Mouse (Mus musculus): ENCODE results near the gene Smarca4. TPM values are rescaled to one million over a fixed set of nuclear protein-coding genes. Genes with fewer than 3 reads are reported as not detected.

Gene Smarca4
- 76.0 and 78.5 TPM in 2 replicates for polyA plus RNA-seq (2016; fragmentation: Nextera tagmentation; extraction: Ambion mirVana)

GRCm38 (mm10) chr9:21615617-21616231 lies at the start of gene Smarca4:
Smarca4 (plus strand) TSS chr9:21616169.
- H3K27ac ChIP-seq (ENCODE audit: poor library complexity, severe bottlenecking), result peak within 1 kb of the TSS; percentile 96
- peak within 1 kb of the TSS; percentile 77 for H3K4me2 ChIP-seq
- peak within 1 kb of the TSS; percentile 91 for H3K9ac ChIP-seq
- H3K36me3 ChIP-seq, result peaks cover 10% of the 10 kb centered on the region; the same call in 1 of the 2 replicates
- ATAC-seq (ENCODE audit: insufficient number of reproducible peaks, low FRiP score), result peak; percentile 96
- 1% methylated on average over 43 of the region's 45 CpGs for WGBS
- H3K4me1 ChIP-seq (replicated peaks), result peaks cover 26% of the 10 kb centered on the region
- H3K4me3 ChIP-seq, result peak within 1 kb of the TSS; percentile 73
- H3K9me3 ChIP-seq (replicated peaks), result no peaks in the 10 kb centered on the region
- H3K27me3 ChIP-seq (replicated peaks), result no peaks in the 10 kb centered on the region

DNA sequence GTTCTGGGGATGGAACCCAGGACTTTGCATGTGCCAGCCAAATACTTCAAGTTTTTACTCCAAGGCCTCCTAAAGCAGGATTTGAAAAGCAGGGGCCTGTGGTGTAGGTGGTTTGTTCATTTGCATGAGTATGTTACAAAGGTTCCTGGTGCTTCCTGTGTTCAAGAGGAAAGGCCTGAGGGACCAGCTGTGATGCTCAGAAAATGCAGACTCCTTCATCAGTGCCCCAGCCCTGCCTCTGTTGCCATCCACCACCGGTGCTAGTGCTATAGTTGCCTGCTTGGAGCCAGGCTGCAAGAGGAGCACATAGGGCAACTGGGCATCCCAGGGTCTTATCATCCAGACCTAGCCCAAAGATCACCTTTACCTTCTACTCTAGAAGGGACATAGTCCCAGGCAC lies 49.4 kb upstream of the Smarca4 start:
- ATAC-seq (ENCODE audit: insufficient number of reproducible peaks, low FRiP score), result no peak
- H3K27me3 ChIP-seq (replicated peaks), result no peaks in the 10 kb centered on the region
- peaks cover 32% of the 10 kb centered on the region for H3K36me3 ChIP-seq
- WGBS, result 63% methylated on average over 1 of the region's 1 CpGs
- H3K4me3 ChIP-seq, result no peak overlapping the region
- no peak overlapping the region for H3K4me2 ChIP-seq
- no peak overlapping the region for H3K27ac ChIP-seq (ENCODE audit: poor library complexity, severe bottlenecking)
- no peak overlapping the region for H3K9ac ChIP-seq
- H3K4me1 ChIP-seq (replicated peaks), result peaks cover 32% of the 10 kb centered on the region
- no peaks in the 10 kb centered on the region for H3K9me3 ChIP-seq (replicated peaks)

GRCm38 (mm10) chr9:21567051-21567450 lies 48.9 kb upstream of the Smarca4 start:
- no peak for ATAC-seq (ENCODE audit: insufficient number of reproducible peaks, low FRiP score)
- H3K9me3 ChIP-seq (replicated peaks), result no peaks in the 10 kb centered on the region
- H3K4me2 ChIP-seq, result no peak overlapping the region
- H3K4me3 ChIP-seq, result no peak overlapping the region
- WGBS, result 72% methylated on average over 2 of the region's 2 CpGs
- H3K27ac ChIP-seq (ENCODE audit: poor library complexity, severe bottlenecking), result no peak overlapping the region
- H3K27me3 ChIP-seq (replicated peaks), result no peaks in the 10 kb centered on the region
- peaks cover 32% of the 10 kb centered on the region for H3K4me1 ChIP-seq (replicated peaks)
- H3K36me3 ChIP-seq, result peaks cover 35% of the 10 kb centered on the region
- no peak overlapping the region for H3K9ac ChIP-seq

DNA sequence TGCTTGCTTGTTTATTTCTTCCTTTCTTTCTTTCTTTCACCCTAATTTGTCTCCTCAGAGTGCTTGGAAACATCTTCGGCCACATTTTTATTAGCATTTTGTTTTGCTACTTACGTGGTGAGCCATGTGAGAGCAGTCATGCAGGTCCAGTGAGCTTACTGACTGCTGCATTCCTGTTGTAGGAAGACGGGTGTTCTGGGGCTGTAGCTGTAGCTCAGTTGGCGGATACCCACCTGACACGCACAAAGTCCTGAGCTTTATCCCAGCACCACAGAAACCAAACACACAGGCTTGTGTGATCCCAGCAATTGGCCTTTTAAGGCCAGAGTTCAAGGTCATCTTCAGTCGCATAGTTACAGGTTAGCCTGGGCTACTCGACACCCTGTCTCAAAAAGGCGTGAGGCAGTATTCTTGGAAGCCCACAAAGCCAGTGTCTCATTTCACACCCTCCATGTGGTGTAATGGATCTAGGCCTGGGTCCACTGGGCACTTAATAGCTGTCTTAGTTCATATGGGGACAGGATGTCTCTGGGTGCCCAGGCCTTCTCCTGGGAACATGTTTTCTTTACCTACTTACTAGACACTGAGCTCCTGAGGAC lies 47.2 kb upstream of the Smarca4 start:
- 90% methylated on average over 8 of the region's 8 CpGs for WGBS
- Histone ChIP-seq H3K36me3 (peaks cover 50% of the 10 kb centered on the region), H3K9ac (no peak overlapping the region), H3K27me3 (replicated peaks) (no peaks in the 10 kb centered on the region), H3K27ac (ENCODE audit: poor library complexity, severe bottlenecking) (no peak overlapping the region), H3K4me2 (no peak overlapping the region), H3K4me3 (no peak overlapping the region), H3K9me3 (replicated peaks) (no peaks in the 10 kb centered on the region), H3K4me1 (replicated peaks) (peaks cover 29% of the 10 kb centered on the region)
- ATAC-seq (ENCODE audit: insufficient number of reproducible peaks, low FRiP score), result no peak

- Histone ChIP-seq H3K36me3 (peaks cover 89% of the 10 kb centered on the region), H3K9ac (no peak overlapping the region), H3K9me3 (replicated peaks) (no peaks in the 10 kb centered on the region), H3K27me3 (replicated peaks) (no peaks in the 10 kb centered on the region), H3K27ac (ENCODE audit: poor library complexity, severe bottlenecking) (no peak overlapping the region), H3K4me3 (no peak overlapping the region), H3K4me1 (replicated peaks) (no peaks in the 10 kb centered on the region), H3K4me2 (no peak overlapping the region)
- WGBS, result 94% methylated on average over 8 of the region's 8 CpGs
- no peak for ATAC-seq (ENCODE audit: insufficient number of reproducible peaks, low FRiP score)
Measured at GRCm38 (mm10) chr9:21574012-21574801, 41.8 kb upstream of the Smarca4 start.

- Histone ChIP-seq H3K27ac (ENCODE audit: poor library complexity, severe bottlenecking) (no peak overlapping the region), H3K4me3 (no peak overlapping the region), H3K9ac (no peak overlapping the region), H3K36me3 (peaks cover 89% of the 10 kb centered on the region), H3K9me3 (replicated peaks) (no peaks in the 10 kb centered on the region), H3K27me3 (replicated peaks) (no peaks in the 10 kb centered on the region), H3K4me2 (no peak overlapping the region), H3K4me1 (replicated peaks) (no peaks in the 10 kb centered on the region)
- no peak for ATAC-seq (ENCODE audit: insufficient number of reproducible peaks, low FRiP score)
- 96% methylated on average over 10 of the region's 10 CpGs for WGBS
Measured at GRCm38 (mm10) chr9:21575253-21575652, 40.7 kb upstream of the Smarca4 start.

- no peaks in the 10 kb centered on the region for H3K4me1 ChIP-seq (replicated peaks)
Measured at GRCm38 (mm10) chr9:21576286-21576685, 39.7 kb upstream of the Smarca4 start.

DNA sequence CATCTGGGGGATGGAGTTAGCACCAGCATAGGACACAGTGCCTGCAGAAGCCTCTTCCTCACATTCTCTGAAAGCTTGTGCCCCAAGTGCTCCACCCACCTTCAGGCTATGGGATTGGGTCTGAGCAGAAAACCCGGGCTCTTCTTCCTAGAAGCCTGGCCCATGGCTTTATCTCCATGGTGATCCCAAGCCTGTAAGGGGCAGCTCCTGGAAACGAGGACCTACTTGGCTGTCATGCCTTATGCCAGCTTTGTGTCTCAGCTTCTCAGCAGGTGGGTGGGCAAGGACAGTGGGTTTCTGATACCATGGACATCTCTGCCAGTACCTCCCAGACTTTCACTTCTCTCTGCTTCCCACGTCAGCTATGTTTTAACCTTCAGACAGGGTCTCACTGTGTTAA lies 37.7 kb upstream of the Smarca4 start:
- no peaks in the 10 kb centered on the region for H3K9me3 ChIP-seq (replicated peaks)
- peaks cover 90% of the 10 kb centered on the region for H3K36me3 ChIP-seq
- no peak for ATAC-seq (ENCODE audit: insufficient number of reproducible peaks, low FRiP score)
- H3K27me3 ChIP-seq (replicated peaks), result no peaks in the 10 kb centered on the region
- H3K4me1 ChIP-seq (replicated peaks), result no peaks in the 10 kb centered on the region
- H3K27ac ChIP-seq (ENCODE audit: poor library complexity, severe bottlenecking), result no peak overlapping the region
- H3K4me2 ChIP-seq, result no peak overlapping the region
- H3K9ac ChIP-seq, result no peak overlapping the region
- WGBS, result 78% methylated on average over 3 of the region's 3 CpGs
- H3K4me3 ChIP-seq, result no peak overlapping the region

More at GRCm38 (mm10) chr9:21576286-21576685, 39.7 kb upstream of the Smarca4 start:
- no peak overlapping the region for H3K4me3 ChIP-seq
- H3K9me3 ChIP-seq (replicated peaks), result no peaks in the 10 kb centered on the region
- H3K27ac ChIP-seq (ENCODE audit: poor library complexity, severe bottlenecking), result no peak overlapping the region
- no peaks in the 10 kb centered on the region for H3K27me3 ChIP-seq (replicated peaks)
- WGBS, result 100% methylated on average over 1 of the region's 1 CpGs
- H3K4me2 ChIP-seq, result no peak overlapping the region
- peaks cover 90% of the 10 kb centered on the region for H3K36me3 ChIP-seq
- H3K9ac ChIP-seq, result no peak overlapping the region
- ATAC-seq (ENCODE audit: insufficient number of reproducible peaks, low FRiP score), result no peak

- Histone ChIP-seq H3K9ac (no peak overlapping the region), H3K36me3 (peaks cover 93% of the 10 kb centered on the region), H3K4me1 (replicated peaks) (no peaks in the 10 kb centered on the region), H3K27ac (ENCODE audit: poor library complexity, severe bottlenecking) (no peak overlapping the region), H3K4me3 (no peak overlapping the region), H3K9me3 (replicated peaks) (no peaks in the 10 kb centered on the region), H3K4me2 (no peak overlapping the region), H3K27me3 (replicated peaks) (no peaks in the 10 kb centered on the region)
- 90% methylated on average over 1 of the region's 1 CpGs for WGBS
- ATAC-seq (ENCODE audit: insufficient number of reproducible peaks, low FRiP score), result no peak
Measured at GRCm38 (mm10) chr9:21585401-21585800, 30.6 kb upstream of the Smarca4 start.

DNA sequence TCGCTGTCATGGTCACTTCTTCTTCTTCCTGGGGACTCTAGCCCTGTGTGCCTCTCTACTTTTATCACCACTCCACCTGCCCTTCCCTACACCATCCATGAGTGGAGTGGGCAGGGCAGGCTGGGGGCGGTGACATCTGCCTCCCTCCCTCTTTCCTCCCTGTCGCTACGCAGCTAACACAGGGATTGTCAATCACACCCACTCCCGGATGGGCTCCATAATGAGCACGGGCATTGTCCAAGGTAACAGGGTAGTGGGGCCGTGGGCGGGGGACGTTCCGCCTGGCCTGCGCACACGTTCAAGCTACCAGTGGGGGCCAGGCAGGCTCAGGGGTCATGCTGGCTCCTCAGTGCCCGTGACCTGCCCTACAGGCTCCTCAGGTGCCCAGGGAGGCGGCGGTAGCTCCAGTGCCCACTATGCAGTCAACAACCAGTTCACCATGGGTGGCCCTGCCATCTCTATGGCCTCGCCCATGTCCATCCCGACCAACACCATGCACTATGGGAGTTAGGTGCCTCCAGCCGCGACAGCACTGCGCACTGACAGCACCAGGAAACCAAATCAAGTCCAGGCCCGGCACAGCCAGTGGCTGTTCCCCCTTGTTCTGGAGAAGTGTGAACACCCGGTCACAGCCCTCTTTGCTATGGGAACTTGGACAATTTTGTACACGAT lies 28.2 kb upstream of the Smarca4 start:
- peaks cover 10% of the 10 kb centered on the region for H3K4me1 ChIP-seq (replicated peaks)
- no peak overlapping the region for H3K27ac ChIP-seq (ENCODE audit: poor library complexity, severe bottlenecking)
- H3K9ac ChIP-seq, result no peak overlapping the region
- H3K9me3 ChIP-seq (replicated peaks), result no peaks in the 10 kb centered on the region
- no peak for ATAC-seq (ENCODE audit: insufficient number of reproducible peaks, low FRiP score)
- no peak overlapping the region for H3K4me2 ChIP-seq
- WGBS, result 90% methylated on average over 23 of the region's 23 CpGs
- no peaks in the 10 kb centered on the region for H3K27me3 ChIP-seq (replicated peaks)
- H3K36me3 ChIP-seq, result peaks cover 77% of the 10 kb centered on the region
- no peak overlapping the region for H3K4me3 ChIP-seq

DNA sequence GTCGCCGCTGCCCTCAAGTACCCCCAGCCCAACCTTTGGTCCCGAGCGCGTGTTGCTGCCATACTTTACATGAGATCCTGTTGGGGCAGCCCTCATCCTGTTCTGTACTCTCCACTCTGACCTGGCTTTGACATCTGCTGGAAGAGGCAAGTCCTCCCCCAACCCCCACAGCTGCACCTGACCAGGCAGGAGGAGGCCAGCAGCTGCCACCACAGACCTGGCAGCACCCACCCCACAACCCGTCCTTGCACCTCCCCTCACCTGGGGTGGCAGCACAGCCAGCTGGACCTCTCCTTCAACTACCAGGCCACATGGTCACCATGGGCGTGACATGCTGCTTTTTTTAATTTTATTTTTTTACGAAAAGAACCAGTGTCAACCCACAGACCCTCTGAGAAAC lies 27.6 kb upstream of the Smarca4 start:
- no peak for ATAC-seq (ENCODE audit: insufficient number of reproducible peaks, low FRiP score)
- Histone ChIP-seq H3K9me3 (replicated peaks) (no peaks in the 10 kb centered on the region), H3K4me2 (no peak overlapping the region), H3K27me3 (replicated peaks) (no peaks in the 10 kb centered on the region), H3K27ac (ENCODE audit: poor library complexity, severe bottlenecking) (no peak overlapping the region), H3K4me3 (no peak overlapping the region), H3K4me1 (replicated peaks) (peaks cover 11% of the 10 kb centered on the region), H3K9ac (no peak overlapping the region), H3K36me3 (peaks cover 71% of the 10 kb centered on the region)
- WGBS, result 87% methylated on average over 8 of the region's 8 CpGs
